Mouse (Mus musculus): ENCODE measurements around the gene Csnka2ip. TPM values are rescaled to one million over a fixed set of nuclear protein-coding genes. Genes with fewer than 3 reads are reported as not detected.

Csnka2ip gene
- total RNA-seq, 1 experiment: not detected

DNA sequence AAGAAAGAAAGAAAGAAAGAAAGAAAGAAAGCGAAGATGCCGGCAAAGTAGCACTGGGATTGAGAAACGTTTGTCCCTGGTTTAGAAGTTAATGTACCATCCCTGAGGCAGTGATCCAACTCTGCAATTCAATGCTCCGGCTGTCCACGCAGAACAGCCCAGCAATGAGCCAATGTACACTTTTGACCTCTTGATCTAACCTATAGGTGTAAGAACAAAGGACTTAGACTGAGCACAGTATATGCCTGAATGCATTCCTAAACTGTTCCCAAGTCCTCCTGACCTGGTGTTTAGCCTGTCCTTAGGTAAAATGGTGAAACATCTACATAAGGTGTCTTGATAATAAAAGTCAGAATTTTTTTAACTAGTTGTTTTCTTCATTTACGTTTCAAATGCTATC, 17.9 kb upstream of the Csnka2ip start:
- H3K4me3 ChIP-seq (ENCODE audit: insufficient read depth in 1 of 2, low read depth in 1 of 2, low read length in 2 of 2, poor library complexity in 1 of 2, severe bottlenecking in 1 of 2): no peak overlapping the region
- no peak overlapping the region for H3K9ac ChIP-seq (ENCODE audit: insufficient read depth, low read depth, low read length, poor library complexity, severe bottlenecking)
- TF ChIP-seq MAFK (IDR thresholded peaks at IDR 0.05; ENCODE audit: insufficient read depth, low read depth, low read length) (no peak), CHD2 (IDR thresholded peaks at IDR 0.05; ENCODE audit: low read depth, low read length) (no peak), ZNF384 (IDR thresholded peaks at IDR 0.05; ENCODE audit: low read depth, low read length) (no peak), ZC3H11A (IDR thresholded peaks at IDR 0.05; ENCODE audit: borderline replicate concordance, low read depth, low read length) (no peak), HCFC1 (IDR thresholded peaks at IDR 0.05; ENCODE audit: borderline replicate concordance, insufficient read depth, low read length) (no peak)
- DNase-seq (ENCODE audit: low read depth, low spot score): no peak
- H3K9me3 ChIP-seq (ENCODE audit: control insufficient read depth, insufficient read depth, low read depth, low read length): no peaks in the 10 kb centered on the region
- H3K4me1 ChIP-seq (ENCODE audit: control insufficient read depth in 2 of 2, insufficient read depth in 2 of 2, low read length in 2 of 2, poor library complexity in 1 of 2): no peaks in the 10 kb centered on the region
- H3K36me3 ChIP-seq (ENCODE audit: control insufficient read depth, insufficient read depth, low read length, poor library complexity, severe bottlenecking): no peaks in the 10 kb centered on the region
- H3K27ac ChIP-seq (ENCODE audit: insufficient read depth, low read depth, low read length, poor library complexity, severe bottlenecking): no peak overlapping the region
- in situ Hi-C loops (cut with MboI; ENCODE audit: low sequenced_read_pairs in 2 of 2, unreplicated experiment in 2 of 2): no loop called here

DNA sequence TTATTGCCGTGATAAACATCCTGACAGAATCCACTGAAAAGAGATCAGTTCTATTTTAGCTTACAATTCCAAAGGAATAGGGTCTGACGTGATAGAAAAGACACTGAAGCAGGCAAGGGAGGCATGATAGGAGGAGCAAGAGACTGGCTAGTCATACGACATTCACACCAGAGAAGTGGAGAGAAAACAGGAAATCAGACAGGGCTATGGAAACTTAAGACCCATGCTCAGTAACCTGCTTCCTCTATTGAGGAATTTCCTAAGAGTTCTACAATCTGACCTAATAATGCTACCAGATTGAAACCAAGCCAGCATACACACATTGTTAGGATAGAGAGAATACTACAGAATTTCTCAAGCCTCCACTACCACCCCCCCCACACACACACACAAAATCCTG, 12.4 kb upstream of the Csnka2ip start:
- Histone ChIP-seq H3K36me3 (ENCODE audit: control insufficient read depth, insufficient read depth, low read length, poor library complexity, severe bottlenecking) (no peaks in the 10 kb centered on the region), H3K9ac (ENCODE audit: insufficient read depth, low read depth, low read length, poor library complexity, severe bottlenecking) (no peak overlapping the region), H3K27ac (ENCODE audit: insufficient read depth, low read depth, low read length, poor library complexity, severe bottlenecking) (no peak overlapping the region), H3K9me3 (ENCODE audit: control insufficient read depth, insufficient read depth, low read depth, low read length) (no peaks in the 10 kb centered on the region), H3K4me3 (ENCODE audit: insufficient read depth in 1 of 2, low read depth in 1 of 2, low read length in 2 of 2, poor library complexity in 1 of 2, severe bottlenecking in 1 of 2) (no peak overlapping the region), H3K4me1 (ENCODE audit: control insufficient read depth in 2 of 2, insufficient read depth in 2 of 2, low read length in 2 of 2, poor library complexity in 1 of 2) (no peaks in the 10 kb centered on the region)
- in situ Hi-C loops (cut with MboI; ENCODE audit: low sequenced_read_pairs in 2 of 2, unreplicated experiment in 2 of 2): no loop called here
- no peak for DNase-seq (ENCODE audit: low read depth, low spot score)
- TF ChIP-seq ZNF384 (IDR thresholded peaks at IDR 0.05; ENCODE audit: low read depth, low read length) (no peak), ZC3H11A (IDR thresholded peaks at IDR 0.05; ENCODE audit: borderline replicate concordance, low read depth, low read length) (no peak), HCFC1 (IDR thresholded peaks at IDR 0.05; ENCODE audit: borderline replicate concordance, insufficient read depth, low read length) (no peak)

DNA sequence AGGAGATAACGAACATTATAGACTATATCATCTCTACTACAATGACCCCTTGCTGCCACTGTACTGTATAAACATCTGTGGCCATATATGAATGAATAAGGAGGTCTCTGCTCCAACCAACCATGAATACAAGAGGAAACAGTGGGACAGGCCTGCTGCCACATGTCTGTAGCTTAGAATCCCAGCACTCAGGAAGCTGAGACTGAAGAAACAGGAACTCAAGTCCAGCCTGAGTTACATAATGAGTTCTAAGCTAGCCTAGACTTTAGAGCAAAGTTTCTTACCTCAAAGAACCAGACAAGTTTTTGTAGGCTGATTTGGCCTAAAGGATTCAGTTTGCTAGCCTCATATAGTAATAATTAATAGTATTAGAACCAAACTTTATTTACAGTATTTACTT, 5.6 kb upstream of the Csnka2ip start:
- Histone ChIP-seq H3K9ac (ENCODE audit: insufficient read depth, low read depth, low read length, poor library complexity, severe bottlenecking) (no peak overlapping the region), H3K27ac (ENCODE audit: insufficient read depth, low read depth, low read length, poor library complexity, severe bottlenecking) (no peak overlapping the region), H3K36me3 (ENCODE audit: control insufficient read depth, insufficient read depth, low read length, poor library complexity, severe bottlenecking) (no peaks in the 10 kb centered on the region), H3K4me3 (ENCODE audit: insufficient read depth in 1 of 2, low read depth in 1 of 2, low read length in 2 of 2, poor library complexity in 1 of 2, severe bottlenecking in 1 of 2) (no peak overlapping the region), H3K9me3 (ENCODE audit: control insufficient read depth, insufficient read depth, low read depth, low read length) (no peaks in the 10 kb centered on the region), H3K4me1 (ENCODE audit: control insufficient read depth in 2 of 2, insufficient read depth in 2 of 2, low read length in 2 of 2, poor library complexity in 1 of 2) (no peaks in the 10 kb centered on the region)
- in situ Hi-C loops (cut with MboI; ENCODE audit: low sequenced_read_pairs in 2 of 2, unreplicated experiment in 2 of 2): no loop called here
- TF ChIP-seq ZNF384 (IDR thresholded peaks at IDR 0.05; ENCODE audit: low read depth, low read length) (no peak), CHD2 (IDR thresholded peaks at IDR 0.05; ENCODE audit: low read depth, low read length) (no peak), HCFC1 (IDR thresholded peaks at IDR 0.05; ENCODE audit: borderline replicate concordance, insufficient read depth, low read length) (no peak), ZC3H11A (IDR thresholded peaks at IDR 0.05; ENCODE audit: borderline replicate concordance, low read depth, low read length) (no peak), MAFK (IDR thresholded peaks at IDR 0.05; ENCODE audit: insufficient read depth, low read depth, low read length) (no peak)
- DNase-seq (ENCODE audit: low read depth, low spot score): no peak

- Histone ChIP-seq H3K9ac (ENCODE audit: insufficient read depth, low read depth, low read length, poor library complexity, severe bottlenecking) (no peak overlapping the region), H3K4me1 (ENCODE audit: control insufficient read depth in 2 of 2, insufficient read depth in 2 of 2, low read length in 2 of 2, poor library complexity in 1 of 2) (no peaks in the 10 kb centered on the region), H3K36me3 (ENCODE audit: control insufficient read depth, insufficient read depth, low read length, poor library complexity, severe bottlenecking) (no peaks in the 10 kb centered on the region), H3K9me3 (ENCODE audit: control insufficient read depth, insufficient read depth, low read depth, low read length) (no peaks in the 10 kb centered on the region), H3K4me3 (ENCODE audit: insufficient read depth in 1 of 2, low read depth in 1 of 2, low read length in 2 of 2, poor library complexity in 1 of 2, severe bottlenecking in 1 of 2) (no peak overlapping the region), H3K27ac (ENCODE audit: insufficient read depth, low read depth, low read length, poor library complexity, severe bottlenecking) (no peak overlapping the region)
- in situ Hi-C loops (cut with MboI; ENCODE audit: low sequenced_read_pairs in 2 of 2, unreplicated experiment in 2 of 2): no loop called here
- DNase-seq (ENCODE audit: low read depth, low spot score): no peak
- no peak for TF ChIP-seq CHD2 (IDR thresholded peaks at IDR 0.05; ENCODE audit: low read depth, low read length)
- TF ChIP-seq MAFK (IDR thresholded peaks at IDR 0.05; ENCODE audit: insufficient read depth, low read depth, low read length): no peak
- no peak for TF ChIP-seq ZNF384 (IDR thresholded peaks at IDR 0.05; ENCODE audit: low read depth, low read length)
- no peak for TF ChIP-seq HCFC1 (IDR thresholded peaks at IDR 0.05; ENCODE audit: borderline replicate concordance, insufficient read depth, low read length)
Observed at GRCm38 (mm10) chr16:64586825-64587224, 15.4 kb downstream of the Csnka2ip start.

- H3K9me3 ChIP-seq (ENCODE audit: control insufficient read depth, insufficient read depth, low read depth, low read length): no peaks in the 10 kb centered on the region
- H3K4me3 ChIP-seq (ENCODE audit: insufficient read depth in 1 of 2, low read depth in 1 of 2, low read length in 2 of 2, poor library complexity in 1 of 2, severe bottlenecking in 1 of 2): no peak overlapping the region
- no peak for TF ChIP-seq ZC3H11A (IDR thresholded peaks at IDR 0.05; ENCODE audit: borderline replicate concordance, low read depth, low read length)
- no peak for TF ChIP-seq ZNF384 (IDR thresholded peaks at IDR 0.05; ENCODE audit: low read depth, low read length)
- TF ChIP-seq MAFK (IDR thresholded peaks at IDR 0.05; ENCODE audit: insufficient read depth, low read depth, low read length): no peak
- no peak for TF ChIP-seq HCFC1 (IDR thresholded peaks at IDR 0.05; ENCODE audit: borderline replicate concordance, insufficient read depth, low read length)
- TF ChIP-seq CHD2 (IDR thresholded peaks at IDR 0.05; ENCODE audit: low read depth, low read length): no peak
- no peaks in the 10 kb centered on the region for H3K4me1 ChIP-seq (ENCODE audit: control insufficient read depth in 2 of 2, insufficient read depth in 2 of 2, low read length in 2 of 2, poor library complexity in 1 of 2)
- no peaks in the 10 kb centered on the region for H3K36me3 ChIP-seq (ENCODE audit: control insufficient read depth, insufficient read depth, low read length, poor library complexity, severe bottlenecking)
- no peak overlapping the region for H3K9ac ChIP-seq (ENCODE audit: insufficient read depth, low read depth, low read length, poor library complexity, severe bottlenecking)
- in situ Hi-C loops (cut with MboI; ENCODE audit: low sequenced_read_pairs in 2 of 2, unreplicated experiment in 2 of 2): no loop called here
- H3K27ac ChIP-seq (ENCODE audit: insufficient read depth, low read depth, low read length, poor library complexity, severe bottlenecking): no peak overlapping the region
- no peak for DNase-seq (ENCODE audit: low read depth, low spot score)
Observed at GRCm38 (mm10) chr16:64586262-64586619, 16.0 kb downstream of the Csnka2ip start.

Data from ES-E14 (cell line).